Mouse (Mus musculus) E14TG2a.4 (cell line): ENCODE results near the gene Hesx1.

Source experiments
- H3K27me3 ChIP-seq: 2 replicates; pipeline ENCODE4 v1.6.1; 2014; ENCODE audit warnings: low read length, control low read depth; ENCODE audit not compliant: insufficient read depth
- H3K36me3 ChIP-seq: 2 replicates; pipeline ENCODE4 v1.6.1; 2014; ENCODE audit warnings: low read length, control low read depth; ENCODE audit not compliant: insufficient read depth
- H3K4me1 ChIP-seq: replicated peaks from 2 replicates; pipeline ENCODE4 v1.6.1; 2014; ENCODE audit warnings: low read depth, low read length, control low read depth
- H3K4me3 ChIP-seq: replicated peaks from 2 replicates; pipeline ENCODE4 v1.5.1; 2014; ENCODE audit warnings: mild to moderate bottlenecking, low read length
- H3K9me3 ChIP-seq: 2 replicates; pipeline ENCODE4 v1.6.1; 2014; ENCODE audit warnings: low read length, control low read depth
- CTCF ChIP-seq: conservative IDR thresholded peaks from 2 replicates; pipeline ENCODE4 v1.5.1; 2014; ENCODE audit warnings: low read length
- NANOG ChIP-seq: IDR thresholded peaks from 2 replicates; pipeline ENCODE4 v1.6.1; 2014; ENCODE audit warnings: borderline replicate concordance, low read length, mixed read lengths
- POU5F1 ChIP-seq: IDR thresholded peaks from 2 replicates; pipeline ENCODE4 v1.6.1; 2014; ENCODE audit warnings: low read length, borderline replicate concordance

Gene Hesx1

DNA sequence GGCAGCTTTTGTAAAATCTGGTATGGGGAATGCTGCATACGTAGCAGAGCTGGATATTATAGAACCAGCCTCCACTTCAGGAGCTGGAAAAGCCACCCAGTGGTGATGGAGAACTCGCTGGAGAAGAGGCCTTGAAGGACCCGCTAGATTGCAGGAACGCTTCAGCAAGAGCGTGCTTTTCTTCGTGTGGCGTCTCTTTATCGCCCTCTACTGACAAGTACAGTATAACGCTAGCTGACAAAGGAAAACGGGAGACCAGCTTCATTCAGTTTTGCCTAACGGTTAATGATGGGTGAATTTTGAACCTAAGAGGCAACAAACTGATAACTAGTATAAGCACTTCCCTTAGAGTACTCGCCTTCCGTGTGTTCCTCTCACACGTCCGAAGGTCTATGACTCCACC lies 35.6 kb downstream of the Hesx1 start:
- H3K9me3 ChIP-seq: no peaks in the 10 kb centered on the region
- H3K27me3 ChIP-seq: peaks cover 10% of the 10 kb centered on the region; the same call in 1 of the 2 replicates
- H3K4me3 ChIP-seq: no peak overlapping the region
- TF ChIP-seq POU5F1: no peak
- TF ChIP-seq NANOG: no peak
- TF ChIP-seq CTCF: peak; percentile 75
- peaks cover 15% of the 10 kb centered on the region for H3K4me1 ChIP-seq
- H3K36me3 ChIP-seq: no peaks in the 10 kb centered on the region

DNA sequence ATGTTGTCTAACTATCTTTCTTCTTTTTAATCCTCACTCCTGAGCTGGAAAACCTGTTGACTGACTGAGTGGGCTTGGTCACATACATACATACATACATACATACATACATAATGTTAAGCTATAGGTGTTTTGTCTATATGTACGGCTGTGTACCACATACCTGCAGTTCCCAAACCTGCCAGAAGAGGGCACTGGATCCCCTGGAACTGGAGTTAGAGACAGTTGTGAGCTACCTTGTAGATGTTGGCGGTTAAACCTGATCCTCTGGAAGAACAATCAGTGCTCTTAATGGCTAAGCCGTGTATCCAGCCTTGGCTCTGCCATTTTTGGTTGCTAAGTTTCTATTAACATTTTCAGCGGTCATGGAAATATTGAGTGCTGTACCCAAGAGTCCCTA lies 36.9 kb downstream of the Hesx1 start:
- H3K4me3 ChIP-seq: no peak overlapping the region
- H3K9me3 ChIP-seq: no peaks in the 10 kb centered on the region
- H3K27me3 ChIP-seq: peaks cover 10% of the 10 kb centered on the region; the same call in 1 of the 2 replicates
- H3K4me1 ChIP-seq: peaks cover 23% of the 10 kb centered on the region
- no peak for TF ChIP-seq NANOG
- TF ChIP-seq CTCF: peak; percentile 65
- no peaks in the 10 kb centered on the region for H3K36me3 ChIP-seq

DNA sequence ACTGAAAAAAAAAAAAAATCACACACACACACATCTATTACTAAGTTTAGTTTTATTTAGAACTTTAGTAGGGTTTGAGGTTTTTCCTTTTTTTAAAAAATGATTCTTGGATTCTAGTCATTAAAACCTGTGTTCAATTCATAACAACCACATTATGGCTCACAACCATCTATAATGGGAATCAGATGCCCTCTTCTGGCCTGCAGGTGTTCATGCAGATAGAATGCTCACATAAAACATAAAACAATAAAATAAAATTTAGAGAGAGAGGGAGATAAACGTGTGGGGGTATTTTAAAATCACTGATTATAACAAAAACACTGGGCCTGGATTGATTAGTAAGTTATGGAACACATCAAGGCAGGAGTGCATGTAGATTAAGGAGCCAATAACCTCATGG lies 43.3 kb downstream of the Hesx1 start:
- Histone ChIP-seq H3K4me3 (0 out of 2 replicates have a peak overlapping the region, but pooled peaks have one; percentile 100), H3K36me3 (no peaks in the 10 kb centered on the region), H3K9me3 (no peaks in the 10 kb centered on the region), H3K27me3 (no peaks in the 10 kb centered on the region), H3K4me1 (peaks cover 42% of the 10 kb centered on the region)
- no peak for TF ChIP-seq NANOG
- no peak; the same call in 1 of the 2 replicates for TF ChIP-seq CTCF
- no peak for TF ChIP-seq POU5F1

DNA sequence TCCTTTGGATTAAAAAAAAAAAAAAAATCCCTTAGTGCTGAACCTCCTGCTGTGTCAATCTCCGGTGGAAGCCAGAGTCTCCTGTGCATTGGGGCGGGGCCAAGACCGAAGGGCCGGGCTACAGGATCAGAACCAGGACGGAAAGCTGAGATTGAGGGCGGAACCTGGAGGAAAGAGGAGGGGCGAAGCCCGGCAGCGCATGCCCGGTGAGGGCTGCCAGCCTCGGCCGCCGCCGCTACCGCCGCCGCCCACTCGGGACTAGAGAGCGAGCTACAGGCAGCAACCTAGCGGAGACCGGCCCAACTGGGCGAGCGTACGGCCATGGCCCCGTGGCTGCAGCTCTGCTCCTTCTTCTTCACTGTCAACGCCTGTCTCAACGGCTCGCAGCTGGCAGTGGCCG lies 44.6 kb downstream of the Hesx1 start, which contains the start of gene Il17rd:
Gene Il17rd, plus strand, starts transcription at position 159 of the 400 bp plus-strand sequence.
- H3K36me3 ChIP-seq: no peaks in the 10 kb centered on the region
- peaks cover 54% of the 10 kb centered on the region for H3K4me1 ChIP-seq
- TF ChIP-seq CTCF: no peak
- TF ChIP-seq NANOG: 0 out of 2 replicates have a peak, but pooled peaks have one; percentile 12
- H3K27me3 ChIP-seq: no peaks in the 10 kb centered on the region
- no peaks in the 10 kb centered on the region for H3K9me3 ChIP-seq
- H3K4me3 ChIP-seq: peak within 1 kb of the TSS; percentile 100

DNA sequence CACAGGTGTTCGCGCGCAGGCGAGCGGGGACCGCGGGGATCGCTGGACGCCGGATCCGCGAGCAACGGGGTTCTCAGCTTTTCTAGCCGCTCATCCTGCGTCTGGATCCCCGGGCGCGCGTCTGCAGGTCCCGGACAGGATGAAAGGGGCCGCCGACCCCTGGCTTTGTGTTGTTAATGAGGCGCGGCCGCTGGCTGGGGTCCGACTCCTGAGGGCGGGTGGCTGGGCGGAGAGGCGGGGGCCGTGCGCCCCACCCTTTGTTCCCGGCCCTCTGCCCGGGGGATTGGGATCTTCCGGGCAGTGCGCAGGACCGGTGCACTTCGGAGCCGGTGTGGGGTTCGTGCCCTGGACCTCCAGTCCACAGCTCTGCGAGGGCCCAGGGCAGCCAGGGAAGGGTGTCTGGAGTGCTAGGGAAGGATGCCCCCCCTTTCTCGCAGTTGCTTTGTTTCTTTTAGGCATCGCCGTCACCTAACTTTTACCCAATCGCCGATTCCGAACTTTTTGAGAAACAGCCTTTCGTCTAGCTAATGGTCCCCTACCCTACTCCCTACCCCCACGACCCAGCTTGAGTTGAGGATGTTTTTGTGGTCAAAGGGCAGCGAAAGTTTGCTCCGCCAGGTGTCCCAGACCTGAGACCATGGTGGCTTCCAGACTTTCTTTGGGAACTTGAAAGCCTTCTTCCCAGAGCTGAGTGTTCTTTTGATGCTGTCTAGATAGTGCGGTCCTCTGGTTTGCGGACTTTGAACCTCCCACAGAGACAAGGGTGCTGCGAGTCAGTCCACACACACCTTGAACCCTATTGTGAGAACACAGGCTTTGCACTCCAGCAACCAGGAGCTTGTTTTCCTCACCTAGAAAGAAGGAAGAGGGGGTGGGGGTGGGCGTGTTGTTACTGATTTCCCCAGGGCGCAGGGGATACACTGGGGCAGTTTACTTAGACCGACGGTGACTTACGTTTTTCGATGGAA lies 45.3 kb downstream of the Hesx1 start:
- Histone ChIP-seq H3K27me3 (no peaks in the 10 kb centered on the region), H3K4me3 (peak overlapping the region; percentile 100), H3K9me3 (no peaks in the 10 kb centered on the region), H3K36me3 (no peaks in the 10 kb centered on the region), H3K4me1 (peaks cover 61% of the 10 kb centered on the region)
- TF ChIP-seq NANOG (no peak), POU5F1 (no peak), CTCF (no peak)

DNA sequence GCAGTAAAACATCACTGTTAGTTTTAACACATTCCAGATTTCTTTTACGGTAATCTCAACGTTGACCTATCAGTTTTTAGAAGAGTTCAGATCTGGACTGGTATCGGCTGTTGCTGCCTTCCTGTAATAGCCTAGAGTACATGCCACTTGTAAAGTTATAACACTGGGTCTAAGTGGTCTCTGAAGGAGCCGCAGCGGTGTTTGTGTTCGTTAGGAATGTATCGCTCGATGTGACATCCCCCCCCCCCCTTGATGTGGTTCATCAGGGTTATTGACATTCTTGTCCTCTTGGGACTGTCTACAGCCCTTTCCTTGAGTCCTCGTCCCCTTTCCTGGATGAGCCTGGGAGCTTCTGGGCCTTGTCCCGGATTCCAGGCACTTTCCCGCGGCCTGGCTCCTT lies 46.2 kb downstream of the Hesx1 start:
- peaks cover 67% of the 10 kb centered on the region for H3K4me1 ChIP-seq
- no peaks in the 10 kb centered on the region for H3K36me3 ChIP-seq
- no peaks in the 10 kb centered on the region for H3K9me3 ChIP-seq
- no peaks in the 10 kb centered on the region for H3K27me3 ChIP-seq
- TF ChIP-seq NANOG (no peak), POU5F1 (no peak)
- H3K4me3 ChIP-seq: peak overlapping the region; percentile 100

DNA sequence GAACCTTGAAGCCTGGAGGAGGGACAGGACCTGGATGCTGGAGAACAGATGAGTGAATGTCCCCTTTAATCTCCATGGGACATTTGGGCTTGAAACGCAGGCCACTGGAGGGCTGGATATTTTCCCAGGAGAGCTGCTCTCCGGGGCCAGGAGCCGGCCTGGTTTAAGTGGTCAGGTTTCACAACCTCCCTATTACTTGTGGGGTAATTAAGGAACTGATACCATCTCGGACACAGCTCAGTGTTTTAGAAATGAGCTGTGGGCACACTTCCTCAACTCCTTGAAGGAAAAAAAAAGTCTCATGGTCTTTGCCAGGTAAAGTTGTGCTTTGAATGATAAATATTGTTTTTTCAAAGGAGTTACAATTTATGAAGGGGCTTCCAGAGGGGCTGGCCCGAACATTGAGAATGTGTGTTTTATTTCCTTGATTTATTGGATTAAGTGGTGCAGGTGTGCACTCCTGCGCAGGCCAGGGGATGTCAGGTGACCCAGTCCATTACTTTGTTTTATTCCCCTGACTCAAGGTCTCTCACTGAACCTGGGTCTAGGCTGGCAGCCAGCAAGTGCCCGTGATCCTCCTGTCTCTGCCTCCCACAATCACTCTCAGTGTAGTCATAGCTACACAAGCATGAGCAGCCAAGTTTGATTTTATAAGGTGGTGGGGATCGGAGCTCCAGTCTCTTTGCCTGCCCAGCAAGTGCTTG lies 48.2 kb downstream of the Hesx1 start:
- Histone ChIP-seq H3K4me3 (0 out of 2 replicates have a peak overlapping the region, but pooled peaks have one; percentile 32), H3K27me3 (no peaks in the 10 kb centered on the region), H3K36me3 (no peaks in the 10 kb centered on the region), H3K4me1 (peaks cover 76% of the 10 kb centered on the region), H3K9me3 (no peaks in the 10 kb centered on the region)
- TF ChIP-seq NANOG (no peak), CTCF (no peak), POU5F1 (no peak)

DNA sequence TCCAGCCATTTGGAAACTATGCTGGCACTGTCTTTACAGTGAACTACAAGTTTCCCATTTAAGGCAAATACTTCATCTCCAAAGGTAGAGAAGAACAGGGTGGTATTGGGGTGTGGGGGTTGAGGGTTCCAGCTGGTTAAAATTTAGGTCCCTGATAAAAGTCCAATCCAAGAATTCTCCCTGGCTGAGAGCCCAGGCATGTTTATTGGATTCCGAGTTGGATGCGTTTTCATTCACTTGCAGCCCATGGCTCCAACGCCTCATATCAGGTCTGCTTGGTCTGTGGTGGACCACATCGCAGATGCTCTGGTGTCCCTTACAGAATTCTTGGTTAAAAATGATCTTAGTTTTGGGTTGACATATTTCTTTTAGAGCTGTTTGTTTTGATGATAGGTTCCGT lies 49.2 kb downstream of the Hesx1 start:
- Histone ChIP-seq H3K36me3 (no peaks in the 10 kb centered on the region), H3K4me1 (peaks cover 77% of the 10 kb centered on the region), H3K27me3 (no peaks in the 10 kb centered on the region), H3K9me3 (no peaks in the 10 kb centered on the region), H3K4me3 (peak overlapping the region; percentile 2)
- no peak for TF ChIP-seq NANOG
- no peak for TF ChIP-seq POU5F1
- TF ChIP-seq CTCF: no peak
